Comparison of ENCODE assay signal across 27 mouse cellular contexts in genomic region chr7:44235909-44236308, GRCm38 (mm10). TPM values are rescaled to one million over a fixed set of nuclear protein-coding genes. Genes with fewer than 3 reads are reported as not detected.
DNase-seq lines count a peak whose midpoint lies in the region; ATAC-seq and TF ChIP-seq lines count a peak whose summit lies in the region.
"Had no signal": no experiment of that assay in that cellular context is flagged by ENCODE, and none has a peak within 500 bp of the region (broad histone marks: within the 10 kb centered on the region; RNA-seq: fewer than 3 reads in every experiment).

TSS of gene Gm36864 (plus strand) at chr7:44236177.

- H3K4me3 ChIP-seq in embryonic facial prominence, embryonic 15.5 days (replicated peaks) = no peak within 1 kb of the TSS
- no peak within 1 kb of the TSS for H3K4me3 ChIP-seq in embryonic facial prominence, embryonic 10.5 days
- no peak within 1 kb of the TSS for H3K4me3 ChIP-seq in heart, embryonic 13.5 days
- H3K4me3 ChIP-seq in heart, embryonic 12.5 days = no peak within 1 kb of the TSS
- no peak within 1 kb of the TSS for H3K4me3 ChIP-seq in lung, embryonic 15.5 days
- no peak within 1 kb of the TSS for H3K4me3 ChIP-seq in lung, postnatal 0 days (ENCODE audit: low read depth, low read length)
- peak within 1 kb of the TSS; percentile 88 for H3K4me3 ChIP-seq in testis, adult 2 months (ENCODE audit: control insufficient read depth, low read depth, low read length)
- H3K4me3 ChIP-seq: embryonic facial prominence, embryonic 13.5 days; forebrain, embryonic 13.5 days; forebrain, embryonic 15.5 days had no signal

- no peaks in the 10 kb centered on the region for H3K36me3 ChIP-seq in embryonic facial prominence, embryonic 15.5 days
- no peaks in the 10 kb centered on the region for H3K36me3 ChIP-seq in embryonic facial prominence, embryonic 10.5 days (replicated peaks)
- no peaks in the 10 kb centered on the region for H3K36me3 ChIP-seq in heart, embryonic 13.5 days
- H3K36me3 ChIP-seq in heart, embryonic 12.5 days = no peaks in the 10 kb centered on the region
- H3K36me3 ChIP-seq in lung, embryonic 15.5 days = no peaks in the 10 kb centered on the region
- no peaks in the 10 kb centered on the region for H3K36me3 ChIP-seq in lung, postnatal 0 days (ENCODE audit: insufficient read depth, low read length)
- H3K36me3 ChIP-seq in testis, adult 2 months (ENCODE audit: control insufficient read depth, insufficient read depth, low read length) = no peaks in the 10 kb centered on the region; the same call in 1 of the 2 replicates
- H3K36me3 ChIP-seq: embryonic facial prominence, embryonic 13.5 days; forebrain, embryonic 15.5 days; G1E had no signal

- no peak for TF ChIP-seq CTCF in lung, postnatal 0 days (IDR thresholded peaks at IDR 0.05)
- TF ChIP-seq CTCF in testis, adult 2 months (IDR thresholded peaks at IDR 0.05; ENCODE audit: control insufficient read depth, insufficient read depth, insufficient replicate concordance, low read depth, low read length) = no peak

- ATAC-seq in embryonic facial prominence, embryonic 15.5 days (ENCODE audit: insufficient number of reproducible peaks, low FRiP score, low TSS enrichment, low read depth) = 0 out of 2 replicates have a peak, but pooled peaks have one; percentile 7
- ATAC-seq in heart, embryonic 13.5 days (ENCODE audit: extremely low read depth, insufficient number of reproducible peaks, low FRiP score, low TSS enrichment) = 0 out of 2 replicates have a peak, but pooled peaks have one; percentile 31
- ATAC-seq in heart, embryonic 12.5 days (ENCODE audit: insufficient number of reproducible peaks, low FRiP score) = no peak
- peak; percentile 46; the same call in 1 of the 2 replicates for ATAC-seq in lung, embryonic 15.5 days (ENCODE audit: borderline replicate concordance, extremely low read depth, low FRiP score, low TSS enrichment)
- ATAC-seq in lung, postnatal 0 days = no peak
- ATAC-seq: activated CD4-positive, CD25-positive, alpha-beta regulatory T cell, adult 4 months; CD4-positive, CD25-positive, alpha-beta regulatory T cell, adult 4 months; forebrain, embryonic 13.5 days; forebrain, embryonic 15.5 days; Patski had no signal

- peak; percentile 81; the same call in 1 of the 2 replicates for TF ChIP-seq POLR2A in testis, adult 2 months (IDR thresholded peaks at IDR 0.05; ENCODE audit: control insufficient read depth, low read depth, low read length)

- no peaks in the 10 kb centered on the region for H3K9me3 ChIP-seq in embryonic facial prominence, embryonic 15.5 days (replicated peaks)
- no peaks in the 10 kb centered on the region for H3K9me3 ChIP-seq in embryonic facial prominence, embryonic 10.5 days
- no peaks in the 10 kb centered on the region for H3K9me3 ChIP-seq in heart, embryonic 13.5 days
- H3K9me3 ChIP-seq in heart, embryonic 12.5 days (replicated peaks) = no peaks in the 10 kb centered on the region; the same call in 1 of the 2 replicates
- H3K9me3 ChIP-seq in lung, embryonic 15.5 days = no peaks in the 10 kb centered on the region
- no peaks in the 10 kb centered on the region for H3K9me3 ChIP-seq in lung, postnatal 0 days (ENCODE audit: low read length)
- H3K9me3 ChIP-seq: embryonic facial prominence, embryonic 13.5 days; forebrain, embryonic 13.5 days; forebrain, embryonic 15.5 days; G1E had no signal

- H3K9ac ChIP-seq in embryonic facial prominence, embryonic 15.5 days = no peak within 1 kb of the TSS
- no peak within 1 kb of the TSS for H3K9ac ChIP-seq in heart, embryonic 13.5 days
- H3K9ac ChIP-seq in heart, embryonic 12.5 days = no peak within 1 kb of the TSS
- H3K9ac ChIP-seq in lung, embryonic 15.5 days = no peak within 1 kb of the TSS
- no peak within 1 kb of the TSS for H3K9ac ChIP-seq in lung, postnatal 0 days (replicated peaks; ENCODE audit: low read depth)
- H3K9ac ChIP-seq: embryonic facial prominence, embryonic 13.5 days; forebrain, embryonic 13.5 days; forebrain, embryonic 15.5 days had no signal

- TF ChIP-seq EP300 in lung, postnatal 0 days (IDR thresholded peaks at IDR 0.05) = no peak

- 85% methylated on average over 3 of the region's 3 CpGs for WGBS in embryonic facial prominence, embryonic 15.5 days
- 78% methylated on average over 3 of the region's 3 CpGs for WGBS in embryonic facial prominence, embryonic 10.5 days
- 57% methylated on average over 3 of the region's 3 CpGs for WGBS in heart, embryonic 13.5 days
- 73% methylated on average over 3 of the region's 3 CpGs for WGBS in heart, embryonic 12.5 days
- 67% methylated on average over 3 of the region's 3 CpGs for WGBS in lung, embryonic 15.5 days
- 75% methylated on average over 3 of the region's 3 CpGs for WGBS in lung, postnatal 0 days

- DNase-seq in embryonic facial prominence, embryonic 10.5 days (ENCODE audit: low spot score) = no peak
- no peak for DNase-seq in lung, postnatal 0 days (ENCODE audit: low spot score)
- no peak for DNase-seq in testis, postnatal 10 days (ENCODE audit: low spot score)
- DNase-seq: adrenal gland, adult 8-10 months; adrenal gland, postnatal 14 days; adrenal gland, postnatal 36 days; B cell, adult 2 months; cerebellum, adult 11-12 months; cerebellum, adult 2 months; cerebellum, adult 9-10 months; cerebellum, postnatal 10 days; cerebellum, postnatal 25 days had no signal

- H3K27ac ChIP-seq in embryonic facial prominence, embryonic 15.5 days (replicated peaks) = no peak within 1 kb of the TSS
- H3K27ac ChIP-seq in embryonic facial prominence, embryonic 10.5 days (replicated peaks) = no peak within 1 kb of the TSS
- H3K27ac ChIP-seq in heart, embryonic 13.5 days (replicated peaks) = no peak within 1 kb of the TSS
- H3K27ac ChIP-seq in heart, embryonic 12.5 days (ENCODE audit: poor library complexity, severe bottlenecking) = no peak within 1 kb of the TSS
- no peak within 1 kb of the TSS for H3K27ac ChIP-seq in lung, embryonic 15.5 days
- no peak within 1 kb of the TSS for H3K27ac ChIP-seq in lung, postnatal 0 days (ENCODE audit: low read length)
- peak within 1 kb of the TSS; percentile 96 for H3K27ac ChIP-seq in testis, adult 2 months (ENCODE audit: control insufficient read depth, insufficient read depth, low read depth, low read length)
- H3K27ac ChIP-seq: embryonic facial prominence, embryonic 13.5 days; forebrain, embryonic 13.5 days; forebrain, embryonic 15.5 days had no signal

- H3K4me2 ChIP-seq in embryonic facial prominence, embryonic 15.5 days (replicated peaks) = no peak within 1 kb of the TSS
- H3K4me2 ChIP-seq in heart, embryonic 13.5 days = no peak within 1 kb of the TSS
- no peak within 1 kb of the TSS for H3K4me2 ChIP-seq in heart, embryonic 12.5 days
- H3K4me2 ChIP-seq in lung, embryonic 15.5 days = no peak within 1 kb of the TSS
- no peak within 1 kb of the TSS for H3K4me2 ChIP-seq in lung, postnatal 0 days (replicated peaks; ENCODE audit: low read depth, low read length)
- H3K4me2 ChIP-seq: embryonic facial prominence, embryonic 13.5 days; forebrain, embryonic 13.5 days; forebrain, embryonic 15.5 days had no signal

- H3K27me3 ChIP-seq in embryonic facial prominence, embryonic 15.5 days = no peaks in the 10 kb centered on the region
- H3K27me3 ChIP-seq in embryonic facial prominence, embryonic 10.5 days (replicated peaks; ENCODE audit: low read depth, poor library complexity, severe bottlenecking) = no peaks in the 10 kb centered on the region
- H3K27me3 ChIP-seq in heart, embryonic 13.5 days (replicated peaks) = no peaks in the 10 kb centered on the region
- H3K27me3 ChIP-seq in heart, embryonic 12.5 days (replicated peaks) = peaks cover 4% of the 10 kb centered on the region; the same call in 1 of the 2 replicates
- H3K27me3 ChIP-seq in lung, embryonic 15.5 days = no peaks in the 10 kb centered on the region
- no peaks in the 10 kb centered on the region for H3K27me3 ChIP-seq in lung, postnatal 0 days (replicated peaks; ENCODE audit: insufficient read depth, low read length)
- H3K27me3 ChIP-seq in testis, adult 2 months (ENCODE audit: control insufficient read depth, insufficient read depth, low read length) = no peaks in the 10 kb centered on the region
- H3K27me3 ChIP-seq: embryonic facial prominence, embryonic 13.5 days; forebrain, embryonic 15.5 days had no signal

- no peaks in the 10 kb centered on the region for H3K4me1 ChIP-seq in embryonic facial prominence, embryonic 15.5 days
- H3K4me1 ChIP-seq in embryonic facial prominence, embryonic 10.5 days = no peaks in the 10 kb centered on the region
- H3K4me1 ChIP-seq in heart, embryonic 13.5 days = no peaks in the 10 kb centered on the region
- no peaks in the 10 kb centered on the region for H3K4me1 ChIP-seq in heart, embryonic 12.5 days (replicated peaks)
- no peaks in the 10 kb centered on the region for H3K4me1 ChIP-seq in lung, embryonic 15.5 days
- H3K4me1 ChIP-seq in lung, postnatal 0 days (ENCODE audit: insufficient read depth, low read depth, low read length) = no peaks in the 10 kb centered on the region
- H3K4me1 ChIP-seq in testis, adult 2 months (ENCODE audit: control insufficient read depth, insufficient read depth, low read length) = peaks cover 3% of the 10 kb centered on the region
- H3K4me1 ChIP-seq: embryonic facial prominence, embryonic 13.5 days; forebrain, embryonic 13.5 days; forebrain, embryonic 15.5 days had no signal

RNA-seq across cellular contexts. Expression of gene Gm36864, which starts in this region (rescaled TPM):
- 0.24 TPM in 1 of 2 replicates, not detected in the other for polyA plus RNA-seq in embryonic facial prominence, embryonic 15.5 days (2015; fragmentation: Nextera tagmentation; extraction: Ambion mirVana)
- 0.10 TPM in 1 of 2 replicates, not detected in the other for polyA plus RNA-seq in embryonic facial prominence, embryonic 10.5 days (2016; fragmentation: Nextera tagmentation; extraction: Ambion mirVana)
- 0.09 TPM in 1 of 2 replicates, not detected in the other for polyA plus RNA-seq in heart, embryonic 13.5 days (2015; fragmentation: Nextera tagmentation; extraction: Ambion mirVana)
- polyA plus RNA-seq in heart, embryonic 12.5 days (2016; fragmentation: Nextera tagmentation; extraction: Ambion mirVana) = not detected in 2 replicates
- polyA plus RNA-seq in lung, embryonic 15.5 days (2015; fragmentation: Nextera tagmentation; extraction: Ambion mirVana) = not detected in 2 replicates
- not detected in 2 replicates for polyA plus RNA-seq in lung, postnatal 0 days (2015; fragmentation: Nextera tagmentation; extraction: Ambion mirVana)
- polyA plus RNA-seq in testis, adult 2 months (2012; rRNA removed) = 89.1 and 101 TPM in 2 replicates
- polyA plus RNA-seq: activated CD4-positive, CD25-positive, alpha-beta regulatory T cell, adult 4 months; CD4-positive, CD25-positive, alpha-beta regulatory T cell, adult 4 months; cerebellum, adult 2 months; cortical plate, adult 2 months; embryonic facial prominence, embryonic 11.5 days; forebrain, embryonic 11.5 days; forebrain, embryonic 13.5 days; forebrain, embryonic 15.5 days; G1E; Patski had no signal

Comparison
In these comparisons a context has a peak if more than half of its experiments do, and no peak if none do; other contexts are left out.
1. RNA of gene Gm36864 (polyA plus RNA-seq): 89.1 to 101 TPM in testis, adult 2 months; 0.24 TPM in embryonic facial prominence, embryonic 15.5 days, 0.10 TPM in embryonic facial prominence, embryonic 10.5 days, 0.09 TPM in heart, embryonic 13.5 days, not detected in lung, embryonic 15.5 days, not detected in heart, embryonic 12.5 days and not detected in lung, postnatal 0 days; every median in the first group is over 10 times any median in the second.
2. Peak in ATAC-seq in embryonic facial prominence, embryonic 15.5 days; RNA of the gene not detected or under 1 TPM.
3. Peak in ATAC-seq in heart, embryonic 13.5 days; RNA of the gene not detected or under 1 TPM.
4. Peak in ATAC-seq in lung, embryonic 15.5 days; RNA of the gene not detected or under 1 TPM.